Mouse (Mus musculus) lung, postnatal 0 days (tissue): ENCODE measurements around the gene Mpped2.

Source experiments
- CTCF ChIP-seq: IDR thresholded peaks from 2 replicates; pipeline ENCODE4 v1.5.1; 2016; ENCODE audit warnings: antibody characterized with exemption, mild to moderate bottlenecking
- EP300 ChIP-seq: IDR thresholded peaks from 2 replicates; pipeline ENCODE4 v1.6.1; 2016; ENCODE audit warnings: antibody characterized with exemption, mild to moderate bottlenecking, control low read depth

- TF ChIP-seq EP300 (no peak), CTCF (peak; percentile 55)
Observed at GRCm38 (mm10) chr2:106855623-106856350, 162.7 kb downstream of the Mpped2 start.
